Mouse (Mus musculus) macrophage (primary cell): ENCODE measurements around the gene Izumo4. TPM values are rescaled to one million over a fixed set of nuclear protein-coding genes. Genes with fewer than 3 reads are reported as not detected.

Experiments
- H3K27ac ChIP-seq: fragments of 350-480 bp; formaldehyde crosslinking; 2 replicates; pipeline ENCODE4 v1.9.0; 2021
- H3K36me3 ChIP-seq: fragments of 350-480 bp; formaldehyde crosslinking; 2 replicates; pipeline ENCODE4 v1.9.0; 2021; ENCODE audit errors: inconsistent target
- H3K4me3 ChIP-seq: fragments of 350-480 bp; formaldehyde crosslinking; 2 replicates; pipeline ENCODE4 v1.9.0; 2021; ENCODE audit errors: inconsistent target
- H3K79me2 ChIP-seq: fragments of 350-480 bp; formaldehyde crosslinking; 2 replicates; pipeline ENCODE4 v1.9.0; 2021; ENCODE audit errors: inconsistent target
- WGBS: methylation state at CpG from one replicate; pipeline ENCODE4 v1.1.7; 2026; ENCODE audit warnings: inconsistent platforms; ENCODE audit not compliant: missing documents; 5-methylcytosine and 5-hydroxymethylcytosine counted together
- polyA plus RNA-seq: library from polyadenylated mRNA; stranded (reverse); fragments of 250-400 nt; gene quantifications from 3 replicates; pipeline ENCODE4 v1.2.4, GENCODE M21; 2018; ENCODE audit warnings: inconsistent platforms

Gene Izumo4
- polyA plus RNA-seq, 1 experiment from 2014 or later = 2.3 TPM

- peaks cover 13% of the 10 kb centered on the region; the same call in 1 of the 2 replicates for H3K79me2 ChIP-seq
- peaks cover 23% of the 10 kb centered on the region for H3K36me3 ChIP-seq
- H3K4me3 ChIP-seq = no peak overlapping the region
- WGBS = 9% methylated on average over 16 of the region's 16 CpGs
- H3K27ac ChIP-seq = peak overlapping the region; percentile 93
Observed at GRCm38 (mm10) chr10:80664197-80665015, 37.6 kb upstream of the Izumo4 start.

- Histone ChIP-seq H3K79me2 (peaks cover 19% of the 10 kb centered on the region; the same call in 1 of the 2 replicates), H3K27ac (peak overlapping the region; percentile 93), H3K4me3 (no peak overlapping the region), H3K36me3 (peaks cover 29% of the 10 kb centered on the region)
- WGBS = 30% methylated on average over 8 of the region's 10 CpGs
Observed at GRCm38 (mm10) chr10:80665016-80665380, 37.0 kb upstream of the Izumo4 start.

DNA sequence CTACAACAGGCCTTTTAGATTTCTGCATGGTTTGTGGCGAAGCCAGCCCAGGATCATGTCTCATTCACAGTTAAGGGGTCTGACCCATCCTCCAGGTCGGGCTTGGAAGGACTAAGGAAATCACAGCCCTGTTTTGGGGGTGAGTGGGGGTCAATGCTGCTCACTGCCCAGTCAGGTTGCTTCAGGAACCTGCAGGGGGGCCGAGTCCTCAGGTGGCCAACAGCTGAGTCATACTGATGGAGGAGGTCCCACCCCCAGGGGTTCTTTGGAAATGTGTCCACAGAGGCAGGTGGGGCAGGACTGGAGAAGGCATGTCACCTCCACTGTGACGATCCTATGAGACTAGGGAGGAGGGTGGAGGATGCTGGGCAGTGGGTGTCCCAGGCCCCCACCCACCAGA lies 36.5 kb upstream of the Izumo4 start:
- Histone ChIP-seq H3K4me3 (no peak overlapping the region), H3K27ac (peak overlapping the region; percentile 93), H3K36me3 (peaks cover 33% of the 10 kb centered on the region), H3K79me2 (peaks cover 24% of the 10 kb centered on the region)
- 47% methylated on average over 4 of the region's 4 CpGs for WGBS

DNA sequence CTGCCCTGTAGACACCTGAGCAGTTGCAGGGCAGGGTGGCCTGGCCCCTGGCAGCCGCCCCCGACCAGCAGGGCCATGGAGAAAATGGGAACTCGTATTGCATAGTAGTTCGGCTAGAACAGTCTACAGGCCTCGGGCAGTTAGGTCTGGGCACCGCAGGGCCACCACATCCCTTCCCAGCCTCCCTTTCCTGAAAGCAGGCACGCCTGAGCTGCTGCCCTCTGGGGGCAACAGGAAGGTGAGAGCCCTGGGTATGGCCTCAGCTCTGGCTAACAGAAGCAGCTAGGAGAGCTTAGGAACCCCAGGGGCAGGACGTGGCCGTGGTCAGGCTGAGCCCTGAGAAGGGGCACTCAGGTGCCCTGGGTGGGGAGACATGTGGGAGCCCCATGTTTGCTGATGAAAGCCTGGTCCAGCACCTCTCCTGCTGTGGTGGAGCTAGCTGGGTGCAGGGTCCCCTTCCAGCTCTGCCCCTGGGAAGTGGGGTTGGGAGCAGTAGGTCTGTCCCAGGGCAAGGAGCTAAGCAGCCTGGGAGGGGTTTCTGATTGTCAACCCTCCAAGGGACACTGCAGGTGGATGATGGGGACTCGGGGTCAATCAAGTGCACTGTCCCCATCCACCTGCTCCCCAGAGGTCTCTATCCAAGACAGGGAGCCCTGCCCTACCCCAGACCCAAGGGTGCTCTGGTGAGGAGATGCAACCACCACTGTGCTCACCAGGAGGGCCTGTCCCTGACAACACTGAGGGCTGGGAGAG lies 35.8 kb upstream of the Izumo4 start:
- whole genome bisulfite sequencing = 29% methylated on average over 10 of the region's 10 CpGs
- H3K27ac ChIP-seq = peak overlapping the region; percentile 93
- peaks cover 31% of the 10 kb centered on the region for H3K79me2 ChIP-seq
- H3K4me3 ChIP-seq = no peak overlapping the region
- H3K36me3 ChIP-seq = peaks cover 40% of the 10 kb centered on the region

DNA sequence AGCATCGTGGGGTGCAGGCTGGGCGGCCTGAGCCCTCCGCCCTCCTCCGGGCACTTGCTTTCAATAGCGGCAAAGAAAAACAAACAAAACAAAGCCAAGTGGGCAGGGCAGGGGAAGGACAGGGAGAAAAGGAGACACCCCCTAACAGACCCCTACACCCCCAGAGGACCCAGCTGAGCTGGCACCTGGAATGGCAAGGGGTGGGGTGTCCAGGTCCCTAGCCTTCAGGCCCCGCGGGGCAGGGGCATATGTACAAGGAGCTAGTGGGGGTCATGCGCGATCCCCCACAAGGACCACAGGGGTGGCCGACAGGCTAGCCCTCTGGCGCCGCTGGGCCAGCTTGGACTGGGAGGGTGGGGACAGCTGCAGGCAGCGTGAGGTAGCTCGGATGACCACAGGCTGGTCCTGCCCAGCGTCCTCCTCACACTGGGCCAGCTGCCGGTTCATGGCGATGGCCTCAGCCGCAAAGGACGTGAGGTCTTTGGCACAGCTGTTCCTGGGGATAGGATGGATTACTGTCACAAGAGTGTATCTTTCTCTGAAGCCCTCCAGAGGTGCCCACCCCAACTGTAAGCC lies 35.1 kb upstream of the Izumo4 start:
- no peak overlapping the region for H3K4me3 ChIP-seq
- 90% methylated on average over 19 of the region's 19 CpGs for WGBS
- H3K79me2 ChIP-seq = peaks cover 39% of the 10 kb centered on the region
- H3K36me3 ChIP-seq = peaks cover 48% of the 10 kb centered on the region
- H3K27ac ChIP-seq = no peak overlapping the region

GRCm38 (mm10) chr10:80668614-80669013 lies 33.4 kb upstream of the Izumo4 start:
- Histone ChIP-seq H3K79me2 (peaks cover 55% of the 10 kb centered on the region), H3K4me3 (no peak overlapping the region), H3K36me3 (peaks cover 56% of the 10 kb centered on the region), H3K27ac (no peak overlapping the region)
- 82% methylated on average over 11 of the region's 11 CpGs for WGBS

GRCm38 (mm10) chr10:80669018-80669417 lies 33.0 kb upstream of the Izumo4 start:
- Histone ChIP-seq H3K79me2 (peaks cover 60% of the 10 kb centered on the region), H3K36me3 (peaks cover 56% of the 10 kb centered on the region), H3K4me3 (no peak overlapping the region), H3K27ac (no peak overlapping the region)
- WGBS = 89% methylated on average over 10 of the region's 12 CpGs

DNA sequence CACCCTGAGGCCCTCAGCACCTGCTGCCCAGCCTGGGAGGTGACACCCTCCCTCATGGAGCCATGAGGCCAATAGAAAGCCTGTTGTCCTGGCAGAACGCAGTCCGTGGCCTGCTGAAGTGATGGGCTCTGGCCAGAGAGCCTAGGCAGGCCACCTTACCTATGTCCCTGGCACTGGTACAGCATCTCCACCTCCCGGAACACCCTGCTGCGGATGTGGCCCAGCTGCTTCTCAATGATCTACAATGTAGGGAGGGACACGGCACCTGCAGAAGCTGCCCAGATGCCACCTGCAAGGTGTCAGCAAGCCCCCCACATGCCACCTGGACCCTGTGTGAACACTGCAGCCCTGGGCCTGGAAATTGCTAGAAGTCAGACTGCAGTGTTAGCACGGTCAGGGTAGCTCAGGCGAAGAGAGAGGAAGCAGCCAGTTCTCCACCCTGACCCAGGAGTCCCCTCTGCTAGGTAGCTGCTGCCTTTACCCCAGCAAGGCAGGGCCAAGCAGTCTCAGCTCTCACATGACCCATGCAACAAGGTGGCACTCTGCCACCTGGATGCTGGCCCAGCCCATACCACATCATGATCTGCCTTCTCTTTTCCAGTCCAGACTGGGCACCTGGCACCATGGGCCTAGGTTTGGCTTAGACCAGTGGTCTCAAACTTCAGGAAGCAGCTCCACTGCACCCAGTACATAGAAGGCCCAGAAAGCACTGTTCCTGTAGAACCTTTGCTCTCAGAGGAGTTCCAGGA lies 32.1 kb upstream of the Izumo4 start:
- Histone ChIP-seq H3K4me3 (no peak overlapping the region), H3K36me3 (peaks cover 56% of the 10 kb centered on the region), H3K79me2 (peaks cover 68% of the 10 kb centered on the region), H3K27ac (no peak overlapping the region)
- 89% methylated on average over 7 of the region's 7 CpGs for WGBS

DNA sequence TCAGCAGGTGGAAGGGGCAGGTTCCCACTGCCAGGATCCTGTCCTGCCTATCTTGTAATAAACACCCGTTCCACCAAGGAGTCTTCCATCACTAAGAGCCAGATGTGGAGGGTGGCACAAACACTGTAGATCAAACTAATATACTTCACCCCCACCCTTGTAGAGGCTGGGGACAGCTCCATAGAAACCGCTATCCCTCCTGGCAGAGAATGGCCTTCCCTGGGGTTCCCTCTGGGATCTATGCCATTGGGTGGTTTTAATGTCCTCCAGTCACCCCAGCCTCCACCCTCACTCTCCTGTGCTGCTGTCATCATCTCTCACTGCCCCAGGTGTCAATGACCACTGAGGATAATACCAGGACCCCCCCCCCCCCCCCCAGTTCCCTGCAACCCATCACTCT lies 31.5 kb upstream of the Izumo4 start:
- peaks cover 75% of the 10 kb centered on the region for H3K79me2 ChIP-seq
- 94% methylated on average over 2 of the region's 2 CpGs for WGBS
- H3K4me3 ChIP-seq = no peak overlapping the region
- H3K27ac ChIP-seq = no peak overlapping the region
- H3K36me3 ChIP-seq = peaks cover 56% of the 10 kb centered on the region

DNA sequence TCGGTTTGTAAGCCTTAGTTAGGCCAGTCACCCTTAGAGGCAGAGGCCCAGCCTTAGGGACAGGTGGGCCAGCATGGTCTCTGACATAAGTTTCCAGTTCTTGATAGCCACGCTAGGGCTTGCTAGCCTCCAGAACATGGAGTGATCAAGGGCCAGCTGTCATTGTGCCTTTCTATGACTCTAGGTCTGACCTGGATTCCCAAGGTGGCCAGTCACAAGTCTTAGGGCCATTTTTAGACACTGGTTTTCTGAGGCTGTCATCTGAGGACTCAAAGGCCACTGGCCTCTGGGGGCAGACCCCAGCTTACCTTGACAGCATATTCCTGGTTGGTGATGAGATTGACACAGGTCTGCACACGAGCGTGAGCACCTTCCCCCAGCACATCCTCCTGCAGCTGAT lies 30.7 kb upstream of the Izumo4 start:
- H3K4me3 ChIP-seq = no peak overlapping the region
- 92% methylated on average over 4 of the region's 4 CpGs for WGBS
- peaks cover 77% of the 10 kb centered on the region for H3K79me2 ChIP-seq
- no peak overlapping the region for H3K27ac ChIP-seq
- H3K36me3 ChIP-seq = peaks cover 56% of the 10 kb centered on the region

DNA sequence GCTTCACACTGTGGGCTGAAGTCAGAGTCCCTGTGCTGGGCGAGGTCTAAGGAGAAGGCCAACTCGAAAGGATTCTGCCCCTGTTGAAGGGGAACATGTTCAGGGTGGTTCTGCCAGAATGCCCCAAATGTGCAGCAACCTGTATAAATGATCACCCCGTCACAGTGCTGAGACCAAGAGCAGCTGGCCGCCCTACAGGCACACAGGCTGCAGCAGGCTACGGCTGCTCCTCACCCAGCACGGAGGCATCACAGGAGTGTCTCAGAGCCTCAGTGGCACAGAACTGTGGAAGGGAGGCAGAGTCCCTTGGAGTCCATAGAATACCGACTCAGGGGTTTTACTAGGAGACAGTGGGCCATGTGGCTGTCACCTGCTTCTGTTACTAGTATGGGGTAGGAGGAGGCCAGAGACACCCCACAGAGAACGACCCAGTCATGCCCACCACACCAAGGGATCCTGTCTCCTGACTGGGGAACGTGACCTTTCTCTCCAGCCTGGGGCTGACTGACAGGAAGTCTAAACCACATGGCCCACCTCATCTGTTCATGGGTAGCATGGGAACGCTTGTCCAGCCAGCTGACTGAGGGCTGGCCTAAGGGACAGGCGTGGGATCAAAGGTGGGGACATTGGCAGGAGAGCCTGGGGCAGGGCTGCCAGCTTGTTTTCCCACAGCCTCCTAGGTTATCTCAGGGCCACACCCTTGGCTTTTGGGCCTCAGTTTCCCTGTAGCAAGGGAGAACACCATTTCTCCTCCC lies 29.9 kb upstream of the Izumo4 start:
- 0 out of 2 replicates have a peak overlapping the region, but pooled peaks have one; percentile 5 for H3K27ac ChIP-seq
- 77% methylated on average over 11 of the region's 11 CpGs for WGBS
- H3K4me3 ChIP-seq = no peak overlapping the region
- peaks cover 56% of the 10 kb centered on the region for H3K36me3 ChIP-seq
- peaks cover 77% of the 10 kb centered on the region for H3K79me2 ChIP-seq

GRCm38 (mm10) chr10:80673690-80674089 lies 28.3 kb upstream of the Izumo4 start:
- 84% methylated on average over 3 of the region's 3 CpGs for WGBS
- peaks cover 71% of the 10 kb centered on the region for H3K79me2 ChIP-seq
- peaks cover 40% of the 10 kb centered on the region for H3K36me3 ChIP-seq
- H3K4me3 ChIP-seq = peak overlapping the region; percentile 93; the same call in 1 of the 2 replicates
- H3K27ac ChIP-seq = peak overlapping the region; percentile 73; the same call in 1 of the 2 replicates

DNA sequence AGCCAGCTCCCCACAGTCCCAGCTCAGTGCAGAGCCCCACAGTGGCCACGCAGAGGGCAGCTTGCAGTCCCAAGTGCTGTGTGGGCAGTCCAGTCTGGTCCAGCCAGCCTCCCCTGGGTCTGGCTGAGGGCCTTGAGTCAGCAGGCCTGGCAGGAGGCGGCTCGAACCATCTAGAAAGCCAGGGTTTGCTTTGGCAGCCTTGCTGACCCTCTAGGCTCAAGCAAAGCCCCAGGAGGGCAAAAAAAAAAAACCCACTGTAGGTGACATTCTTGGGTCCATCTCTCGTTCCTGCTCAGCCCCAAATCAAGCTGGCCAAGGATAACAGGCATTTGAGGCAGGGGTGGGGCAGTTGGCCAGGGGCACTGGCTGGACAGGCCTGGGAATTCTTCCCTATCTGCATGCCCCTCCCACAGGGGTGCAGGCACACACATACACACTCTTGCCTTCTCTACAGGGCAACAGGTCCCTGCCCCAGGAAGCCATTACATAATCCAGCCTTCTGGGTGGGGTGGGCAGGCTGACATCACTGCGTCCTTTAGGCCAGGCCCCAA lies 27.7 kb upstream of the Izumo4 start:
- Histone ChIP-seq H3K27ac (peak overlapping the region; percentile 73), H3K36me3 (peaks cover 35% of the 10 kb centered on the region), H3K4me3 (peak overlapping the region; percentile 93), H3K79me2 (peaks cover 66% of the 10 kb centered on the region)
- 35% methylated on average over 5 of the region's 5 CpGs for WGBS
